Mouse (Mus musculus): Measurements from ENCODE around the gene 2610528J11Rik. TPM values are rescaled to one million over a fixed set of nuclear protein-coding genes. Genes with fewer than 3 reads are reported as not detected.
"Not testable (repeated sequence)": the region's sequence is repeated elsewhere in the genome, so short reads cannot be mapped to it uniquely, and the experiment has no call there.

Gene 2610528J11Rik
- not detected in 2 replicates for total RNA-seq (2014; rRNA removed)
- polyA plus RNA-seq (2015; fragmentation: Nextera tagmentation; extraction: Ambion mirVana) = not detected in 2 replicates

GRCm38 (mm10) chr4:118526408-118527334, at the start of gene 2610528J11Rik:
TSS of gene 2610528J11Rik (plus strand) at chr4:118526999.
- Histone ChIP-seq H3K36me3 (ENCODE audit: insufficient read depth, low read length) (no peaks in the 10 kb centered on the region), H3K4me1 (ENCODE audit: insufficient read depth, low read length) (no peaks in the 10 kb centered on the region), H3K4me2 (ENCODE audit: low read depth, low read length, poor library complexity, severe bottlenecking) (no peak within 1 kb of the TSS), H3K9ac (replicated peaks; ENCODE audit: low read length, poor library complexity, severe bottlenecking) (no peak within 1 kb of the TSS), H3K27ac (ENCODE audit: low read depth, low read length) (no peak within 1 kb of the TSS), H3K27me3 (ENCODE audit: insufficient read depth, low read length) (no peaks in the 10 kb centered on the region), H3K9me3 (ENCODE audit: low read length) (no peaks in the 10 kb centered on the region), H3K4me3 (ENCODE audit: low read depth, low read length) (no peak within 1 kb of the TSS)
- DNase-seq (ENCODE audit: low spot score) = no peak
- 37% methylated on average over 17 of the region's 17 CpGs for WGBS
- no peak for ATAC-seq (ENCODE audit: low FRiP score)
- TF ChIP-seq CTCF (IDR thresholded peaks at IDR 0.05) = no peak

DNA sequence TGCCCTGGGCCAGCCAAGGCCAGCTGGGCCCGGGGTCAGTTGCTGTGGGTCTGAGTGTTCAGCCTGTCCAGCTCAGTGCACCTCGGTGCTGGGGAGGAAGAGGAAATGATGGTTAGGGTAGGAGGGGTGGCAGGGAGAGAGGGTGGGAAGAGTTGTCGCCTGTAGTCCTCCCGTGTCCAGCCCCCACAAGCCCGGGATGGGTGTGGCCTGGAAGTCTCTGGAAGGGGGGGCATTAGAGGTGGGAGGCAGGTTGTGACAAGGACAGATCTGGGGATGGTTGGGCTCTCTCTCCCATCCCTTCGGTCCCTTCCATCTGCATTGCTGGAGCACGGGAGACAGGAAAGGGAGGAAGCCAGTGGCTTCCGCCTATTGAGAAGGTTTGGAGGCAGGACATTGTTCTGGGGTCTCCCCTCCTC, 37.1 kb upstream of the 2610528J11Rik start, which contains the start of gene Tie1:
Tie1 (minus strand) TSS at position 345 of the 416 bp plus-strand sequence.
- 76% methylated on average over 8 of the region's 8 CpGs for WGBS

DNA sequence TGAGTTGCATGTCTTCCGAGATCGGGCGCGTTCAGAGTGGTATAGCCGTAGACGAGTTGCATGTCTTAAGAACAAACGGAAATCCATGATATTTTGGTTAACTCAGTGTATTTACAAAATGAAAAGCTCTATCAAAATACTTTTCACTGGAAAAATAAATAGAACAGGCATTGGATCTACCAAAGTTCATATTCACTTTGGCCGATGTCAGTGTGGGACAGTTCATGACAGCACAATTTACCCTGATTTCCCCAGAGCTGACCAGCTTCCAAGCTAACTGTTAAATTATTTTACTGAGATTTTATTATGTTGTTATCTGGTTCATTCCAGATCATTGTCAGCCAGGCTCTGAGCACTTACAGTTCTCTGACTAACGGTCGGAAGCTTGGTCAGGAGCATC, 36.3 kb upstream of the 2610528J11Rik start:
- no peak overlapping the region for H3K4me3 ChIP-seq (ENCODE audit: low read depth, low read length)
- DNase-seq (ENCODE audit: low spot score) = no peak
- TF ChIP-seq CTCF (IDR thresholded peaks at IDR 0.05) = no peak
- ATAC-seq (ENCODE audit: low FRiP score) = no peak
- H3K27me3 ChIP-seq (ENCODE audit: insufficient read depth, low read length) = no peaks in the 10 kb centered on the region
- no peaks in the 10 kb centered on the region for H3K9me3 ChIP-seq (ENCODE audit: low read length)
- no peak overlapping the region for H3K4me2 ChIP-seq (ENCODE audit: low read depth, low read length, poor library complexity, severe bottlenecking)
- H3K27ac ChIP-seq (ENCODE audit: low read depth, low read length) = no peak overlapping the region
- WGBS = 95% methylated on average over 10 of the region's 10 CpGs
- H3K36me3 ChIP-seq (ENCODE audit: insufficient read depth, low read length) = no peaks in the 10 kb centered on the region
- no peak overlapping the region for H3K9ac ChIP-seq (replicated peaks; ENCODE audit: low read length, poor library complexity, severe bottlenecking)
- H3K4me1 ChIP-seq (ENCODE audit: insufficient read depth, low read length) = no peaks in the 10 kb centered on the region

More for the DNA sequence above, 37.1 kb upstream of the 2610528J11Rik start, which contains the start of gene Tie1:
- Histone ChIP-seq H3K9ac (replicated peaks; ENCODE audit: low read length, poor library complexity, severe bottlenecking) (no peak within 1 kb of the TSS), H3K27me3 (ENCODE audit: insufficient read depth, low read length) (no peaks in the 10 kb centered on the region), H3K4me2 (ENCODE audit: low read depth, low read length, poor library complexity, severe bottlenecking) (no peak within 1 kb of the TSS), H3K36me3 (ENCODE audit: insufficient read depth, low read length) (no peaks in the 10 kb centered on the region), H3K27ac (ENCODE audit: low read depth, low read length) (no peak within 1 kb of the TSS), H3K4me1 (ENCODE audit: insufficient read depth, low read length) (no peaks in the 10 kb centered on the region), H3K4me3 (ENCODE audit: low read depth, low read length) (no peak within 1 kb of the TSS), H3K9me3 (ENCODE audit: low read length) (no peaks in the 10 kb centered on the region)
- TF ChIP-seq CTCF (IDR thresholded peaks at IDR 0.05) = no peak
- DNase-seq (ENCODE audit: low spot score) (no peak), ATAC-seq (ENCODE audit: low FRiP score) (no peak)

- ATAC-seq (ENCODE audit: low FRiP score) (no peak), DNase-seq (ENCODE audit: low spot score) (no peak)
- no peaks in the 10 kb centered on the region for H3K27me3 ChIP-seq (ENCODE audit: insufficient read depth, low read length)
- H3K4me3 ChIP-seq (ENCODE audit: low read depth, low read length) = no peak overlapping the region
- no peaks in the 10 kb centered on the region for H3K4me1 ChIP-seq (ENCODE audit: insufficient read depth, low read length)
- no peak overlapping the region for H3K4me2 ChIP-seq (ENCODE audit: low read depth, low read length, poor library complexity, severe bottlenecking)
- 60% methylated on average over 6 of the region's 6 CpGs for WGBS
- no peaks in the 10 kb centered on the region for H3K36me3 ChIP-seq (ENCODE audit: insufficient read depth, low read length)
- H3K9ac ChIP-seq (replicated peaks; ENCODE audit: low read length, poor library complexity, severe bottlenecking) = no peak overlapping the region
- TF ChIP-seq CTCF (IDR thresholded peaks at IDR 0.05) = no peak
- H3K9me3 ChIP-seq (ENCODE audit: low read length) = no peaks in the 10 kb centered on the region
- H3K27ac ChIP-seq (ENCODE audit: low read depth, low read length) = no peak overlapping the region
Measured at GRCm38 (mm10) chr4:118500171-118500724, 26.6 kb upstream of the 2610528J11Rik start.

GRCm38 (mm10) chr4:118500792-118501191, 26.0 kb upstream of the 2610528J11Rik start:
- WGBS = 63% methylated on average over 9 of the region's 9 CpGs
- Histone ChIP-seq H3K9me3 (ENCODE audit: low read length) (no peaks in the 10 kb centered on the region), H3K4me3 (ENCODE audit: low read depth, low read length) (no peak overlapping the region), H3K27ac (ENCODE audit: low read depth, low read length) (no peak overlapping the region), H3K9ac (replicated peaks; ENCODE audit: low read length, poor library complexity, severe bottlenecking) (no peak overlapping the region), H3K4me1 (ENCODE audit: insufficient read depth, low read length) (no peaks in the 10 kb centered on the region), H3K4me2 (ENCODE audit: low read depth, low read length, poor library complexity, severe bottlenecking) (no peak overlapping the region), H3K27me3 (ENCODE audit: insufficient read depth, low read length) (no peaks in the 10 kb centered on the region), H3K36me3 (ENCODE audit: insufficient read depth, low read length) (no peaks in the 10 kb centered on the region)
- TF ChIP-seq CTCF (IDR thresholded peaks at IDR 0.05) = no peak
- DNase-seq (ENCODE audit: low spot score) (no peak), ATAC-seq (ENCODE audit: low FRiP score) (no peak)

DNA sequence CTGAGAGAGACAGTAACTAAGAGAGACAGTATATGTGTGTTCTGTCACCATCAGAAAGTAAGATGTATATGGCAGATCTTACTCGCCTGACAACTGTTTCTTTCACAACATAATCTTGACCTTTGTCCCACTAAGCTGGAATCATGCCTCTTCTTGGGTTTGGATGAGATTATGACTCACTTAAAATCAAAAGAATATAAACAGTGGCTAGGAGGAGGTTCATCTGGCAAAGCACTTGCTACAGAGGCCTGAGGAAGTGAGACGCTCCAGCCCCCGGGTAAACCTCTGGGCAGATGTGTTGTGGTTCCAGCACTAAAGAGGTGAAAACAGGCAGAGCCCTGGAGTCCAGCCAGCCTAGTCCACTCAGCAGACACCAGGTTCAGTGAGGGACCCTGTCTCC, 21.2 kb upstream of the 2610528J11Rik start:
- H3K27me3 ChIP-seq (ENCODE audit: insufficient read depth, low read length) = no peaks in the 10 kb centered on the region
- no peak overlapping the region for H3K4me3 ChIP-seq (ENCODE audit: low read depth, low read length)
- H3K36me3 ChIP-seq (ENCODE audit: insufficient read depth, low read length) = no peaks in the 10 kb centered on the region
- WGBS = 71% methylated on average over 3 of the region's 3 CpGs
- DNase-seq (ENCODE audit: low spot score) (no peak), ATAC-seq (ENCODE audit: low FRiP score) (no peak)
- no peaks in the 10 kb centered on the region for H3K4me1 ChIP-seq (ENCODE audit: insufficient read depth, low read length)
- H3K27ac ChIP-seq (ENCODE audit: low read depth, low read length) = no peak overlapping the region
- no peaks in the 10 kb centered on the region for H3K9me3 ChIP-seq (ENCODE audit: low read length)
- TF ChIP-seq CTCF (IDR thresholded peaks at IDR 0.05) = no peak
- H3K9ac ChIP-seq (replicated peaks; ENCODE audit: low read length, poor library complexity, severe bottlenecking) = no peak overlapping the region
- H3K4me2 ChIP-seq (ENCODE audit: low read depth, low read length, poor library complexity, severe bottlenecking) = no peak overlapping the region

DNA sequence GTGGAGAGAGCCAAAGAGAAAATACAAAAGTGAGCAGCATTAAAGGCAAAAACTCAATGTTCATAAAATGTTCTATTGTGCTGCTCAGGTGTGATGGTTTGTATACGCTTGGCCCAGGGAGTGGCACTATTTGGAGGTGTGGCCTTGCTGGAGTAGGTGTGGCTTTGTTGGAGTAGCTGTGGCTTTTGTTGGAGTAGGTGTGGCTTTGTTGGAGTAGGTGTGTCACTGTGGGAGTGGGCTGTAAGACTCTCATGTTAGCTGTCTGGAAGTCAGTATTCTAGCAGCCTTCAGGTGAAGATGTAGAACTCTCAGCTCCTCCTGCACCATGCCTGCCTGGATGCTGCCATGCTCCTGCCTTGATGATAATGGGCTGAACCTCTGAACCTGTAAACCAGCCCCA, 19.6 kb upstream of the 2610528J11Rik start:
- WGBS = 92% methylated on average over 1 of the region's 1 CpGs
- DNase-seq (ENCODE audit: low spot score) = not testable (repeated sequence)

More for the DNA sequence above, 19.6 kb upstream of the 2610528J11Rik start:
- not testable (repeated sequence) for ATAC-seq (ENCODE audit: low FRiP score); H3K4me3 ChIP-seq (ENCODE audit: low read depth, low read length); H3K4me2 ChIP-seq (ENCODE audit: low read depth, low read length, poor library complexity, severe bottlenecking); H3K4me1 ChIP-seq (ENCODE audit: insufficient read depth, low read length); H3K9me3 ChIP-seq (ENCODE audit: low read length); H3K9ac ChIP-seq (replicated peaks; ENCODE audit: low read length, poor library complexity, severe bottlenecking); H3K27ac ChIP-seq (ENCODE audit: low read depth, low read length); H3K36me3 ChIP-seq (ENCODE audit: insufficient read depth, low read length); H3K27me3 ChIP-seq (ENCODE audit: insufficient read depth, low read length)
